Mouse (Mus musculus) c-Kit-positive CD71-positive TER-119-positive erythroid progenitor cells, embryonic 14.5 days (primary cell): Measurements from ENCODE around the gene Ankrd10.
"Not testable (repeated sequence)": the region's sequence is repeated elsewhere in the genome, so short reads cannot be mapped to it uniquely, and the experiment has no call there.

ENCODE experiments used
- DNase-seq: peaks from one replicate; pipeline ENCODE4 v3.0.0-alpha.2; 2013; ENCODE audit warnings: low spot score

Gene Ankrd10

DNA sequence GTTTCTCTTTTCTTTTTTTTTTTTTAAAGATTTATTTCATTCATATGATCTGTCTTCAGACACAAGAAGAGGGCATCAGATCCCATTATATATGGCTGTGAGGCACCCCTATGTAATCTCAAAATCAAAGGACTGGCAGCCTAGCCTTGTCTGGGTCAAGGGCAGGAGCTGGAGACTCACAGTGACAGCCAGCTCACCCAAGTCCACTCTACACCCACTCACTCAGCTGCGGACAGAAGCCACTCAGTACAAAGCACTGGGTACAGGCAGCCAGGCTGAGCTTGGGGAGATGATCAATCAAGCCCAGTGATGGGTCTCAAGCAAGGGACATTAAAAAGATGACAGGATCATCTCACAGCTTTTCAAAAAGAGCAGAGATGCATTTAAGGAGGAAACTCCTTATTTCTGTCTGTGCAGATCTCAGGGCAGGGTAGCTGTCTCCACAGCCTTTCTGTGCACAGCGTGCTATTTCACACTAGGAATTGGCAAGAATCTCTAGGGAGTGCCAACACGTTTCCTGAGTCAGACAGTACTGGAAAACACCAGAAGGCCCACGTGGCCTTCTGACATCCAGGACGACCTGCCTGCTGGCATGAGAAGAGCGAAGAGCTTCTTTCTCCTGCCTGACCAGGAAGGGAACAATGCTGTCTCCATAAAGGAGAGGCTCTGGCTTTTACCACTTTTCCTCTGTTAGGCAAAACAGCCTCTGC is 21.3 kb downstream of the Ankrd10 start:
- DNase-seq, result no peak

DNA sequence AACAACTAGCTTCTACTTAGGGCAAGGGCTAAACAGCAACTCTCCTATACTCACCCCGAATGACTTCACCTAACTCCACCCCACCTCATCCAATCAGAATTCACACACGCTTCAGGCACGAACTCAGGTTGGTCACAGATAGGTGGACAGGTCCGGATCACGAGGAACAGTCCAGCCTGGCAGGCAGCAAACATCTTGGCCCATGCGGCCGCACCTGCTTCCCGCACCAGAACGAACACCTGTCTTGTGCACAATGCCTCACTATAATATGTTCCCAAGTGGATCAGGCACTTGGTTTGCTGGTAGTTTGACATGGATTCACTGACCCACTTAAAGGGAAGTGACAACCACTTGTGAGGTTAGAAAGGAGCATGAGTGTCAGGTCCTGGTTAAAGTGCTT is 26.7 kb downstream of the Ankrd10 start:
- no peak for DNase-seq

GRCm38 (mm10) chr8:11602006-11602680 is 33.4 kb downstream of the Ankrd10 start:
- DNase-seq, result peak; percentile 53

DNA sequence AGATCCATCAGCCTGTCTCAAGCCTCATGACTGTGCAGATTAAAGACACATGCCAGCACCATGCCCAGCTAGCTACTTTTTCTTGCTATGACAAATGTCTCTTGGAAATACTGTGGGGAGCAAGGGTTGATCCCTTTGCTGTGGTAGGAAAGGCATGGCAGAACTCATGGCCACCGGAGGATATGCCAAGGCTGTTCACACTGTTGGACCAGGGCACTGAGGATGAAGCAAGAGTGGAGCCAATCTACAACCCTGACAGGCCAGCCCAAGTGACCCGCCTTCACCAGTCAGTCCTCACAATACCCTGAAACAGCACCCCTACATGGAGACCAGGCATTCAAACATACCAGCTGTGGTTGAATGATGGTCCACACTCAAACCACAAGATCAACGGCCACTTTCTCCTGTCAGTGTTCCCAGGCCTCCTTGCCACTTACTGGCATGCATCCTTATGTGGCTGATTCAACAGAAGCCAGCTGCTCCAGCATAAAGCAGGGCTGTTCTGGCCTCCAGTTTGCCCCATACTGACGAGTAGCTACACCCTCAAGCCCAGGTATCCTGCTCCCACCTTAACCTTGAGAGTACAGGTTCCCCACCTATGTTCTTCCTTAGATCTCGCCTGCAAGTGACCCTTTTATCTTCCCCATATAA is 35.1 kb downstream of the Ankrd10 start:
- DNase-seq, result no peak

DNA sequence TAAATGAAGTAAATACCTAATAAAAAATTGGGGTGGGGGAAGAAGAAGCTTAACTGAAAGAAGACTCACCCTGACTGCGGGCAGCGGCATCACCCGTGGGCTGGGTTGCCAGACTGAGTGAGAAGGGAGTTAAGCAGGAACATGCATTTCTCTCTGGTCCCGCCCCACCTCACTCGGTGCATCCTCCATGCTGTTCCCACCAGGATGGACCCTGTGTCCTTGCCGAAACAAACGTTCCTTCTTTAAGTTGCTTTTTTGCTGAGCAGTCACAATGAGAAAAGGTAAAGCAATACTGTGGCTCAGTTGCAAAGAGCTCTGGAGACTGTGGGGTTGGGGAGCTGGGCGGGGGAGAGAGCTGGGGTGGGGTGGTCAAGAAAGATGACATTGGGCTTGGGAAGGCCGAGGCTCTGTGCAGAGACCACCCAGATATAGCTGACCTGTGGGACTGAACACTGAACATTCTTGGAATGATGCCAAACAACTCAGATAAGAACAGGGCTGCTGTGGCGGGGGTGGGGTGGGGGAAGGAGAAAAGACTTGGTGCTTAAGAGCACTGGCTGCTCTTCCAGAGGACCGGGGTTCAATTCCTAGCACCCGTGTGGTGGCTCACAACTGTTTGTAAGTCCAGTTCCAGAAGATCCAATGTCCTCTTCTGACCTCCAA is 42.2 kb downstream of the Ankrd10 start:
- DNase-seq, result no peak

DNA sequence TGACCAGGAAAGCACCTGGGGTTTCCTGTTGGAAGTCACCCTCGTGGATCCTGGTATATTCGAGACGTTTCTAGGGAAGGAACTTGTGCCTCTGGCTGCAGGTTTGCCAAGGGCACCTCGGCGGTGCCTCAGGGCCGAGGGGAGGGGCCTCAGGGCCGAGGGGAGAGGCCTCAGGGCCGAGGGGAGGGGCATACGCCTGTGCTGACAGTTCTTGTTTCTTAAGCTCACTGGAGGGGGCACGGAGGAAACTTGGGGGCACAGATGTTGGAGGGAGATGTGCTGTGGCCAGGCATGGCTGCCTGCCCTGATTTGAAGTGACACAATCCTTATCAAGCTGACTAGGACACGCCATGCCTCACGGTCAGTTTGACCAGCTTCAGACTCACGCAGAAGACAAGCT is 43.3 kb downstream of the Ankrd10 start:
- peak; percentile 9 for DNase-seq

- DNase-seq, result no peak
Measured at GRCm38 (mm10) chr8:11591837-11592236, 43.7 kb downstream of the Ankrd10 start.

DNA sequence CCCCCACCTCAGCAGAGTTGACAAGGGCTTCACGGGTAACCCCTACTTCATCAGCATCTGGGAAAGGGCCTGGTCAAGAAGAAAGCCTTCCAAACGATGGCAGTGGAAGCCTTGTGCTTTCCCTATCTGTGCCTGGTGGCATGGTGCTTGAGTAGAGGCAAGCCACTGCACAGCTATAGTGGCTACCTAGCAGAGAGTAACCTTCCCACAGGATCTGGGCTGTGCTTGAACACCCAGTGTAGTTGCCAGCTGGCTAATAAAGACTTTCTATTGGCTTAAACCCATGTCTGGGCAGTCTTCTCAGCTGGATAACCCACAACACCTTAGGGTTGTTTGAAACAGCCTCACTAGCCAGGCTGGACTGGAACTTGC is 49.2 kb downstream of the Ankrd10 start:
- DNase-seq, result no peak

DNA sequence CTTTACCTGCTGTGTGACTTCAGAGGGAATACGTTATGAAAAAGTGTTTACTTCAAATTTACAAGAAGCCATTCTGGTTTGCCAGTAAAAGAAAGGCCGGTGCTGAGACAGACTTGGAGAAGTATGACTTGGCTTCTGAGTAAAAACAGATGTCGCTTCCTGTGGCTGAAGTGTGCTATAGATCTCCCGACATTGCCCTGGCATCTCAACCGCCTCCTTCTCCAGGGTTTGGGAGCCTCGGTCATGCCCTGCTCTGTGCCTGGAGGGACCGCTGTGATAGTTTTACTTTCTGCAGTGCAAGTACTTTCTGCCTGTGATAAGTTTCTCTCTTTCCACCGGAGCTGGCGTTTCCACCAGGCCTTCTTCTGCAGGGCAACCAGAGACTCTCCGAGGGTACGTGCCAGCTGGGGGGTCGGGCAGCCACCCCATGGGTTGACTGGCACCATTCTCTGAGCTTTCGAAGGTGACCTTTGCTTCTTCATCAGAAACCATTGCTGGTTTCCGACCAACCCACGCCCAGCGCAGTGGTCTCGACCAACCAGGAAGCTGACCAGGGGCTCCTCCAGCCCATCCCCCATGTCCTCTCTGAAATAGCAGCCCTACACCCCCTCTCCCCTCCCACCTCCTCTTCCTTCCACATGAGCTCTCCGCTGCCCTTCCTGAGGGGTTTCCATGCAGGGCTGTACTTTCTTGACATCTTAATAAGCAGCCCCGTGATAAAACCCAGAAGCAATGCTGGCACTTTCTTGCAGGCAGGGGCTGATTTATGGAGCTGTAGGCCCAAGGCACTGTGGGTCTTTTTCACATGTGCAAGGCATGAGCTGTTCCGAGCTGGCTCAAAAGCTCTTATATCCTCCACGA is 49.8 kb downstream of the Ankrd10 start:
- DNase-seq, result no peak

DNA sequence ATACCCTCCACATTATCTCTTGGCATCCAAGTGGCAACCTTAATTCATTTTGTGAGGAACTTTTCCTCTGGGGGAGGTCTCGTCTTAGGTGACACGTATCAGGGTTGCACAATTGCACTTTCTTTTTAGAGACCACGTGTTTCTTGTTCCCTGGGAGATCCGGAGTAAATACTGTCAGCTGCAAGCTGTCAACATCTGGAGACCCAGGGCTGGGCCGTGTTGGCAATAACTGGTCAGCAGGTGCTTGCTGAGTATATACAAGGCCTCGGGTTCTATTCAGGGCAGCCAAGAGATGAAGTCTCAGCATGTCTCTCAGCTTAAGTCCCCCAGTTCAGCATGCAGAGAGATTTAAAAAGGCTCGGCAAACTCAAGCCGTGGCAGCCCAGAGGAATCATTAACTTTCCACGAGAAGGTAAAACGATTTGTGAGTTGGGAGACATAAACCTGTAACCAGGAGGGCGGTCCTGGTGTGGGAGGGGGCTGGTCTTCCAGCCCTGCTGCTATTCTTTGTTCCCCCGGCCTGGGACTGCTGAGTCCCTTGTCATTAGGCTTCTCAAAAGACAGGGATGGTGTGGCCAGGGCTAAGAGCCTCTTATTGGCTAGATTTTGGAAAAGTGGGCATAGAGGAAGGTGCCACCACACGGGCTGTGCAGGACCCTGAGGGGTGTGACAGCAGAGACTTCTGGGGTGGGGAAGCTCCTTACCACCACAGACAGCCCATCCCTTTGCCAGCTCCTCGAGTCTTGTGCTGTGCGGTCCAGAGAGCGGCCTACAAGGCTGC is 59.8 kb downstream of the Ankrd10 start:
- no peak for DNase-seq

GRCm38 (mm10) chr8:11574911-11575603 is 60.5 kb downstream of the Ankrd10 start:
- no peak for DNase-seq

DNA sequence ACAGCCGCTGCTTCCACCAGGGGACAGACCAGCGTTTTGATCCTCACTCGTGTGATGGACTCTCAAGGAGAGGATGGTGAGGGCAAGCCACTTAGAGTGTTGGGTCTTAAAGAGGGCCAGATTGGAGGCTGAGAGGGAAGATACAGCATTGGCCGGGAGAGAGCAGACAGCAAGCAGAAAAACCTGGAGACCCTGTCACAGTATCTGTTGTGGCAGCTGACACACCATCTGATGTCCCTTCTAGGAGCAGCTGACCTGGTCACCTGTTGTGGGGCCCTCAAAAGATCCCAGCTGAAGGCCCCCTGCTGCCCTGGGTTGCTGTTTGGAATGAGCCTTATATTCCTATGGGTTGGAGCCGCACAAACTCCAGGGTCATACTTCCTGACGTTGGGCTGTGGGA is 63.1 kb downstream of the Ankrd10 start:
- DNase-seq, result no peak

GRCm38 (mm10) chr8:11571950-11572349 is 63.6 kb downstream of the Ankrd10 start:
- no peak for DNase-seq

- DNase-seq, result no peak
Measured at GRCm38 (mm10) chr8:11570742-11571141, 64.8 kb downstream of the Ankrd10 start.

DNA sequence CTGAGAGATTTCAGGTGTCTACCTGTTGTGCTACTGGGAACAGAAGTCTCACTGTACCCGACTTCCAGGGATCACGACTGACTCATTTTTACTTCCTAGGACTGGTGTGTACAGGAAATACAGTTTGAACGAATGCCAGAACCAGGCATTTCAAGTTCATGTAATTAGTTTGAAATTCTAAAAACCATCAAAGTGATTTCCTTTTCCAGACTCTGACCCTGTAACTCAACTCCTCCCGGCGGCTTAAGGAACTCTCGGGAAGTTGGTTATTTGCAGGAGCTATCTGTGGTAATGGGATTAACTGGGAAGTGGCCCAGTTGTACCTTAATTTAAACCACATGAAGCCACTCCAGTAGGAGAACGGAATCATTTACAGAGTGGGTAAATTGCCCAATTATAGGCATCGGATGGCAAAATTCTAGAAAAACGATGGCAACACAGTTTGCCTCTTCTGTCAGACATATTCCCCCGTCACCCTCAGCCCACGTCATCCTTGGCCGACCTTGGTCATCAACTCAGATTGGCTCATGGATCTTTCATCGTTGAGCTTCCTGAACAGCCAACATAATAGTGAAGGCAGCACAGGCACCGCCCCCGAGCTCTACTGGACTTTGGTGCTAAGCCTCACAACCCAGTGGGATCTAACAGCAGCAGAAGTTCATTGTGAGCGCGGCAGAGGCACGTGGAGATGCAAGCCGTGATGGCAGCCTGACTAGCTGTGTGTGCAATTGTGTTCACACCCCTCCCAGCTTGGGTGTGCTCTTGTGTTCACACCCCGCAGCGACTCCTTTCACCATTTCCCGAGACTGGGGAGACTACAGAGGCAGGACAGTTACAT is 66.1 kb downstream of the Ankrd10 start:
- DNase-seq, result no peak

- DNase-seq, result not testable (repeated sequence)
Measured at GRCm38 (mm10) chr8:11568193-11568592, 67.4 kb downstream of the Ankrd10 start.

DNA sequence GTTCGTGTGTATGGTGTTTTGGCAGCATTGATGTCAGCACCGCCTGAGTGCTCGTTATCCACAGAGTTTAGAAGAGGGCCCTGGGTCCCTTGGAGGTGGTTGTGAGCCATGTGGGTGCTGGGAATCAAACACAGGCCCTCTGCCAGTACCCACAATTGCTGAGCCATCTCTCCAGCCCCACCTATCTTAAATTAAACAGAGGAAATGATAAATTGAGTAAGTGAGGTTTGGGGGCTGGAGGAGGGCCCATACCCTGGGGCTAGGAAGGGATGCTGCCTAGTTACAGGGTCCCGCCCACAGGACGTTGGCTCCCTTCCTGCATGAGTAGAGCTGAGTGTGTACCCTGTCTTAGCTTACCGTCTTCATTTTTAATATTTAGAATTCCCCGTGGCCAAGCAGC is 70.8 kb downstream of the Ankrd10 start:
- no peak for DNase-seq

DNA sequence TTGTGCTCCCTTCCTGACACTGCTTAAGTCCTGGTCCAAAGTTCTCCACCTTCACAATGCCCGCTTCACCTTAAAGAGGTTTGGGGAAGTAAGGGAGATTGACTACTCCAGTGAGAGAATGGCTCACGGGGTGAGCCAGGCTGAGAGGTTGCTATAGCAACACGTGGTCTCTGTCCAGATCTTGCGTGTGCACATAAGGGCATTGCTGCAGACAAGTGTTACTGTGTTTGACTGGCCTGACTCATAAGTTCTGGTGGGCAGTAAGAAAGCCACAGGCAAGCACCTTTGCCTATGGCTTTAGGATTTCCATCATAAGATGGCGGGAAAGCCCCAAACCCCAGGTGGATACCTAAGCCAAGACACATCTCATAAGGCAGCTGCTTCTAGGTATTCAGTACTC is 71.3 kb downstream of the Ankrd10 start:
- no peak for DNase-seq
